Mouse (Mus musculus) lung, postnatal 25 days (tissue): ENCODE measurements around the gene Twist2.

Experiments used
- DNase-seq: peaks from one replicate; pipeline ENCODE4 v3.0.0; 2022; ENCODE audit warnings: low spot score

Twist2 gene

GRCm38 (mm10) chr1:91874633-91875032, 73.4 kb downstream of the Twist2 start:
- peak; percentile 79 for DNase-seq

- DNase-seq: no peak
Measured at GRCm38 (mm10) chr1:91875042-91875720, 73.9 kb downstream of the Twist2 start.

- no peak for DNase-seq
Measured at GRCm38 (mm10) chr1:91878696-91879095, 77.4 kb downstream of the Twist2 start.

- no peak for DNase-seq
Measured at GRCm38 (mm10) chr1:91880156-91880555, 78.9 kb downstream of the Twist2 start.

GRCm38 (mm10) chr1:91880899-91881298, 79.6 kb downstream of the Twist2 start:
- DNase-seq: no peak

- no peak for DNase-seq
Measured at GRCm38 (mm10) chr1:91883115-91883514, 81.9 kb downstream of the Twist2 start.

- DNase-seq: no peak
Measured at GRCm38 (mm10) chr1:91893598-91893997, 92.3 kb downstream of the Twist2 start.

GRCm38 (mm10) chr1:91894286-91894685, 93.0 kb downstream of the Twist2 start:
- no peak for DNase-seq

GRCm38 (mm10) chr1:91897078-91897477, 95.8 kb downstream of the Twist2 start:
- DNase-seq: no peak
